Mouse (Mus musculus) stomach, embryonic 16.5 days (tissue): Measurements from ENCODE around the gene Rpl26. TPM values are rescaled to one million over a fixed set of nuclear protein-coding genes. Genes with fewer than 3 reads are reported as not detected.

Experiments
- ATAC-seq: fragments of 200-750 bp; cut with Nextera tagmentation; 2 replicates; pipeline ENCODE4 v1.8.0; 2017; ENCODE audit warnings: moderate number of reproducible peaks, moderate TSS enrichment; ENCODE audit not compliant: insufficient read depth, low FRiP score
- H3K27ac ChIP-seq: fragments of 300-500 bp; sonication (generic); 2 replicates; pipeline ENCODE4 v1.5.1; 2014; ENCODE audit warnings: low read length
- H3K27me3 ChIP-seq: fragments of 300-500 bp; sonication (generic); 2 replicates; pipeline ENCODE4 v1.6.1; 2014; ENCODE audit warnings: low read length, control low read depth, mixed read lengths; ENCODE audit not compliant: control insufficient read depth, insufficient read depth
- H3K36me3 ChIP-seq: fragments of 300-500 bp; sonication (generic); 2 replicates; pipeline ENCODE4 v1.6.1; 2014; ENCODE audit warnings: low read length; ENCODE audit not compliant: control insufficient read depth, insufficient read depth
- H3K4me1 ChIP-seq: fragments of 300-500 bp; sonication (generic); 2 replicates; pipeline ENCODE4 v1.6.1; 2014; ENCODE audit warnings: low read length, control low read depth, mixed read lengths; ENCODE audit not compliant: control insufficient read depth, insufficient read depth
- H3K4me2 ChIP-seq: fragments of 300-500 bp; sonication (generic); 2 replicates; pipeline ENCODE4 v1.6.1; 2014; ENCODE audit warnings: low read depth, low read length, mixed read lengths
- H3K4me3 ChIP-seq: fragments of 300-500 bp; sonication (generic); replicated peaks from 2 replicates; pipeline ENCODE4 v1.5.1; 2014; ENCODE audit warnings: mild to moderate bottlenecking, low read length
- H3K9ac ChIP-seq: fragments of 300-500 bp; sonication (generic); 2 replicates; pipeline ENCODE4 v1.6.1; 2014; ENCODE audit warnings: low read length
- H3K9me3 ChIP-seq: fragments of 300-500 bp; sonication (generic); replicated peaks from 2 replicates; pipeline ENCODE4 v1.6.1; 2016; ENCODE audit warnings: low read length, control low read depth; ENCODE audit not compliant: control insufficient read depth
- WGBS: fragments of 180-500 bp; shearing (Covaris S2); extraction: QIAGEN DNeasy Blood & Tissue Kit; methylation state at CpG from one replicate; pipeline ENCODE4 v1.1.7; 2014; 5-methylcytosine and 5-hydroxymethylcytosine counted together
- polyA plus RNA-seq: library from polyadenylated mRNA; unstranded; fragments of >200 nt; fragmentation: Nextera tagmentation; extraction: Ambion mirVana; gene quantifications from 2 replicates; pipeline ENCODE4 v1.2.1, GENCODE M21; 2015

The Rpl26 gene
- polyA plus RNA-seq, 1 experiment from 2014 or later, result 932 TPM

DNA sequence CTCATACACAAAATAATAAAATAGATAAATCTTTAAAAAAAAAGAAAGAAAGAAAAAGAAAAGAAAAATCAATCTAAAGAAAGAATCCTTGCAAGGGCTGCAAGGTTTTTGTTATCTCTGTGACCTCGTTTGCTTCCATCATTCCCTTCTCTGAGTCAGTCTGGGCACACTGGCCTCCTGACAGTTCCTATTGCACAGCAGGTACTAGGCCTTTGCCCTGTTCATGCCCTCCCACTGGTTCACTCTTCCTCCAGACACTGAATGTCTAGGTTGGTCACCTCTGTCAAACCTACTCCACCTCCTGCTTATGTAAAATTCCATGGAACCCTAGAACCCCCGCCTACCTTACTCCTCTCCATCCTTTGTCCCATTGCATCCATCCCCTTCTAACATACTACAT lies 43.9 kb downstream of the Rpl26 start:
- Histone ChIP-seq H3K27ac (no peak overlapping the region), H3K27me3 (no peaks in the 10 kb centered on the region), H3K4me3 (no peak overlapping the region), H3K9ac (no peak overlapping the region), H3K4me1 (peaks cover 10% of the 10 kb centered on the region), H3K9me3 (no peaks in the 10 kb centered on the region), H3K36me3 (no peaks in the 10 kb centered on the region), H3K4me2 (no peak overlapping the region)
- 67% methylated on average over 2 of the region's 2 CpGs for WGBS
- no peak for ATAC-seq

- ATAC-seq, result no peak
- peaks cover 6% of the 10 kb centered on the region for H3K4me1 ChIP-seq
- no peak overlapping the region for H3K9ac ChIP-seq
- no peak overlapping the region for H3K27ac ChIP-seq
- 84% methylated on average over 4 of the region's 4 CpGs for WGBS
- H3K9me3 ChIP-seq, result no peaks in the 10 kb centered on the region
- H3K36me3 ChIP-seq, result no peaks in the 10 kb centered on the region
- no peak overlapping the region for H3K4me3 ChIP-seq
- no peaks in the 10 kb centered on the region for H3K27me3 ChIP-seq
- H3K4me2 ChIP-seq, result no peak overlapping the region
These were observed 44.6 kb downstream of the Rpl26 start for GRCm38 (mm10) chr11:68946001-68946400.

GRCm38 (mm10) chr11:68946806-68947440 lies 45.5 kb downstream of the Rpl26 start:
- Histone ChIP-seq H3K9ac (peak overlapping the region; percentile 56), H3K36me3 (no peaks in the 10 kb centered on the region), H3K4me2 (peak overlapping the region; percentile 46), H3K27me3 (peaks cover 7% of the 10 kb centered on the region), H3K9me3 (no peaks in the 10 kb centered on the region), H3K4me1 (peaks cover 6% of the 10 kb centered on the region), H3K4me3 (peak overlapping the region; percentile 31), H3K27ac (no peak overlapping the region; the same call in 1 of the 2 replicates)
- 0 out of 2 replicates have a peak, but pooled peaks have one; percentile 61 for ATAC-seq
- WGBS, result 15% methylated on average over 16 of the region's 16 CpGs

DNA sequence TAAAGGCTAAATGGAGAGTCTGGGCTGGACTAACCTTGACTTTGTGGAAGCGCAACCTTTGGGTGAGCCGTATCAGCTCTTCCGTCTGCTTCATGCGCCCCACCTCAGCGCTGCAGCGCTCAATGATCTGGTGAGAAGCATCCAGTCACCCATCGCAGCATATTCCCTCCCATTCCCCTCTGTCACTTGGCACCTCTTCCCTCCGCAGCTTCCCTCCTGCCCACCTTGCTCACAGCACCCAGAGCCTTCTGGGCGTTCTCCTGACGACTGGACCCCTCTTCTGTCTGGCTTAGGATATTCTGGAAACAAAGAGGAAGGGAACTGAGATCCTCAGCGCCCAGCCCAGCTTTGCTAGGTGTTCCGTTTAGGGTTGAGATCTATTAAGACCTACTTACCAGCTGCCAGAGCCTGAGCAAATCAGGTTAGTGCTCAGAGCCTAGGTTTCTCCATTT lies 46.2 kb downstream of the Rpl26 start:
- no peak for ATAC-seq
- Histone ChIP-seq H3K4me3 (0 out of 2 replicates have a peak overlapping the region, but pooled peaks have one; percentile 1), H3K9ac (0 out of 2 replicates have a peak overlapping the region, but pooled peaks have one; percentile 4), H3K36me3 (no peaks in the 10 kb centered on the region), H3K27ac (no peak overlapping the region), H3K4me1 (peaks cover 6% of the 10 kb centered on the region), H3K4me2 (peak overlapping the region; percentile 46; the same call in 1 of the 2 replicates), H3K9me3 (no peaks in the 10 kb centered on the region), H3K27me3 (peaks cover 8% of the 10 kb centered on the region)
- WGBS, result 6% methylated on average over 12 of the region's 12 CpGs

- H3K9ac ChIP-seq, result 0 out of 2 replicates have a peak overlapping the region, but pooled peaks have one; percentile 66
- H3K4me2 ChIP-seq, result peak overlapping the region; percentile 58; the same call in 1 of the 2 replicates
- peaks cover 21% of the 10 kb centered on the region for H3K27me3 ChIP-seq
- H3K4me3 ChIP-seq, result peak overlapping the region; percentile 44
- no peak for ATAC-seq
- H3K27ac ChIP-seq, result no peak overlapping the region
- 14% methylated on average over 13 of the region's 13 CpGs for WGBS
- H3K36me3 ChIP-seq, result no peaks in the 10 kb centered on the region
- 0 out of 2 replicates have a peak, but pooled peaks cover 4% of the 10 kb centered on the region for H3K4me1 ChIP-seq
- H3K9me3 ChIP-seq, result no peaks in the 10 kb centered on the region
These were observed 52.5 kb downstream of the Rpl26 start for GRCm38 (mm10) chr11:68953903-68954302.

- Histone ChIP-seq H3K4me1 (0 out of 2 replicates have a peak, but pooled peaks cover 4% of the 10 kb centered on the region), H3K27me3 (peaks cover 21% of the 10 kb centered on the region), H3K36me3 (no peaks in the 10 kb centered on the region), H3K4me3 (peak overlapping the region; percentile 44), H3K9me3 (no peaks in the 10 kb centered on the region), H3K27ac (no peak overlapping the region), H3K9ac (peak overlapping the region; percentile 66), H3K4me2 (peak overlapping the region; percentile 58)
- 3% methylated on average over 17 of the region's 17 CpGs for WGBS
- no peak for ATAC-seq
These were observed 53.0 kb downstream of the Rpl26 start for GRCm38 (mm10) chr11:68954408-68954807.

DNA sequence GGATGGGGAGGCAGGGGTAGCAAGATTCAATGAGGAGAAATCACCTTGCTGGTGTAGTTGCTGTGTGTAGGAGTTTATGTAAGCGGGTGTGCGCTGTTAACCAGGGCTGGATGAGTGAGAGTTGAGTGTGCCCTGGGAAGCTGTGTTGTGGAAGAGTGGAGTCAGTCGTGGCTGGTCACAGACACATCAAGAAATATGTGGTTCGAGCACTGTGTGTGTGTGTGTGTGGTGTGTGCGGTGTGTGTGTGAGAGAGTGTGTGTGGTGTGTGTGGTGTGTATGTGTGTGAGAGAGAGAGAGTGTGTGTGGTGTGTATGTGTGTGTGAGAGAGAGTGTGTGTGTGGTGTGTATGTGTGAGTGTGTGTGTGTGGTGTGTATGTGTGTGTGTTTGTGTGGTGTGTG lies 54.1 kb downstream of the Rpl26 start:
- ATAC-seq, result no peak
- Histone ChIP-seq H3K4me1 (0 out of 2 replicates have a peak, but pooled peaks cover 4% of the 10 kb centered on the region), H3K27ac (no peak overlapping the region), H3K9me3 (no peaks in the 10 kb centered on the region), H3K27me3 (peaks cover 21% of the 10 kb centered on the region), H3K36me3 (no peaks in the 10 kb centered on the region), H3K4me2 (peak overlapping the region; percentile 58), H3K4me3 (peak overlapping the region; percentile 44; the same call in 1 of the 2 replicates), H3K9ac (no peak overlapping the region)
- 65% methylated on average over 5 of the region's 5 CpGs for WGBS

GRCm38 (mm10) chr11:68956107-68956506 lies 54.7 kb downstream of the Rpl26 start:
- Histone ChIP-seq H3K4me2 (peak overlapping the region; percentile 58), H3K27ac (peak overlapping the region; percentile 34; the same call in 1 of the 2 replicates), H3K9me3 (no peaks in the 10 kb centered on the region), H3K4me1 (0 out of 2 replicates have a peak, but pooled peaks cover 4% of the 10 kb centered on the region), H3K36me3 (no peaks in the 10 kb centered on the region), H3K27me3 (peaks cover 21% of the 10 kb centered on the region), H3K9ac (peak overlapping the region; percentile 32), H3K4me3 (peak overlapping the region; percentile 19)
- WGBS, result 35% methylated on average over 3 of the region's 3 CpGs
- ATAC-seq, result 0 out of 2 replicates have a peak, but pooled peaks have one; percentile 14
